In the genomic region with DNA sequence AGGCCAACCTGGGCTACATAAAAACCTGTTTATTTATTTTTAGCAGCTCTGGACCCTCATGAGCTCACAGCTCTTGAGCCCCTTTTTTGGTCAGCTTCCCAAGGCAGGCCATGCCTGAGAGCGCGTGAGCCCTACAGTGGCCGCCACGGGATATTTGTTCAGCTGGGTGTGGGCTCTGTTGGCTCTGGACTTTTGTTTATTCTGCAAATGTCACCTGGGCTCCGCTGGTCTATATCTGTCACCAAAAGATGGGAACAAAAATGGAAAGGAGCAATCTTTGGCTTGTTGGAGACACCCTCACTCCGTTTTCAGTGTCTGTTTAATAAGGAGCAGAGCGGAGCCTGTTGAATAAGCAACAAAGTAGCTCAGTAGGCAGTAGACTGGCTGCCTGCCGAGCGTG, we compare ENCODE assay signal across 13 mouse cellular contexts. TPM values are rescaled to one million over a fixed set of nuclear protein-coding genes. Genes with fewer than 3 reads are reported as not detected.
DNase-seq lines count a peak whose midpoint lies in the region; ATAC-seq and TF ChIP-seq lines count a peak whose summit lies in the region.
"Had no signal": no experiment of that assay in that cellular context is flagged by ENCODE, and none has a peak within 500 bp of the region (broad histone marks: within the 10 kb centered on the region; RNA-seq: fewer than 3 reads in every experiment).

No protein-coding gene starts in this region.

- H3K9me3 ChIP-seq in stomach, embryonic 15.5 days: no peaks in the 10 kb centered on the region
- H3K9me3 ChIP-seq in midbrain, embryonic 16.5 days (replicated peaks; ENCODE audit: control insufficient read depth, low read length, poor library complexity, severe bottlenecking): no peaks in the 10 kb centered on the region
- H3K9me3 ChIP-seq: embryonic facial prominence, embryonic 12.5 days had no signal

- no peak overlapping the region for H3K4me2 ChIP-seq in stomach, embryonic 15.5 days
- H3K4me2 ChIP-seq in midbrain, embryonic 16.5 days (ENCODE audit: low read length): no peak overlapping the region
- H3K4me2 ChIP-seq: embryonic facial prominence, embryonic 12.5 days had no signal

- DNase-seq in gastrocnemius, adult 2 months: no peak
- no peak for DNase-seq in gastrocnemius, postnatal 14 days
- DNase-seq in lung, adult 18-20 months: peak; percentile 64 to 71
- no peak for DNase-seq in lung, postnatal 25 days (ENCODE audit: low spot score)
- DNase-seq in liver, adult 2 months (ENCODE audit: extremely low read depth, low read depth, low spot score): peak; percentile 80
- no peak for DNase-seq in right cerebral cortex, postnatal 14 days
- DNase-seq: cerebellum, postnatal 14 days; thymus, adult 18-20 months had no signal

- no peak overlapping the region for H3K4me3 ChIP-seq in gastrocnemius, adult 2 months
- H3K4me3 ChIP-seq in liver, adult 2 months (ENCODE audit: insufficient read depth, low read depth, low read length): no peak overlapping the region
- H3K4me3 ChIP-seq in stomach, embryonic 15.5 days (replicated peaks): no peak overlapping the region
- no peak overlapping the region for H3K4me3 ChIP-seq in midbrain, embryonic 16.5 days (ENCODE audit: low read depth, low read length)
- H3K4me3 ChIP-seq: embryonic facial prominence, embryonic 12.5 days had no signal

- TF ChIP-seq CTCF in gastrocnemius, adult 2 months (IDR thresholded peaks at IDR 0.05): no peak
- TF ChIP-seq CTCF in liver, adult 2 months (IDR thresholded peaks at IDR 0.05; ENCODE audit: low read depth, low read length): no peak

- no peaks in the 10 kb centered on the region for H3K27me3 ChIP-seq in liver, adult 2 months (ENCODE audit: control insufficient read depth, insufficient read depth, low read length)
- H3K27me3 ChIP-seq in stomach, embryonic 15.5 days (replicated peaks): no peaks in the 10 kb centered on the region
- H3K27me3 ChIP-seq in midbrain, embryonic 16.5 days (ENCODE audit: control insufficient read depth, insufficient read depth, low read depth, low read length): no peaks in the 10 kb centered on the region
- H3K27me3 ChIP-seq: embryonic facial prominence, embryonic 12.5 days had no signal

- peak; percentile 68; the same call in 1 of the 2 replicates for ATAC-seq in stomach, embryonic 15.5 days (ENCODE audit: insufficient read depth, low FRiP score, low read depth)
- no peak for ATAC-seq in midbrain, embryonic 16.5 days
- ATAC-seq: forebrain, embryonic 16.5 days; hindbrain, postnatal 0 days had no signal

- peak overlapping the region; percentile 29 for H3K9ac ChIP-seq in liver, adult 2 months (ENCODE audit: low read depth, low read length)
- no peak overlapping the region for H3K9ac ChIP-seq in stomach, embryonic 15.5 days
- no peak overlapping the region for H3K9ac ChIP-seq in midbrain, embryonic 16.5 days (ENCODE audit: low read depth, low read length)
- H3K9ac ChIP-seq: embryonic facial prominence, embryonic 12.5 days had no signal

- H3K27ac ChIP-seq in gastrocnemius, adult 2 months: peak overlapping the region; percentile 50
- H3K27ac ChIP-seq in liver, adult 2 months (replicated peaks; ENCODE audit: insufficient read depth, low read depth, low read length): peak overlapping the region; percentile 97
- H3K27ac ChIP-seq in stomach, embryonic 15.5 days: peak overlapping the region; percentile 78
- no peak overlapping the region for H3K27ac ChIP-seq in midbrain, embryonic 16.5 days (ENCODE audit: low read length)
- H3K27ac ChIP-seq: embryonic facial prominence, embryonic 12.5 days had no signal

- H3K79me2 ChIP-seq in liver, adult 2 months (ENCODE audit: control insufficient read depth, insufficient read depth, low read length): peaks cover 4% of the 10 kb centered on the region; the same call in 1 of the 2 replicates

- intact Hi-C loops in gastrocnemius, adult 2 months (cut with DNase I): no loop called here
- intact Hi-C loops in gastrocnemius, postnatal 14 days (cut with DNase I; ENCODE audit: low total_unique reads): loop anchor here (10.0 kb wide), 1 partner anchor 206 kb away; no protein-coding TSS in a partner anchor

- H3K36me3 ChIP-seq in liver, adult 2 months (ENCODE audit: control insufficient read depth, insufficient read depth, low read length): no peaks in the 10 kb centered on the region
- H3K36me3 ChIP-seq in stomach, embryonic 15.5 days: no peaks in the 10 kb centered on the region
- no peaks in the 10 kb centered on the region for H3K36me3 ChIP-seq in midbrain, embryonic 16.5 days (ENCODE audit: control insufficient read depth, insufficient read depth, low read length)
- H3K36me3 ChIP-seq: embryonic facial prominence, embryonic 12.5 days had no signal

- no peak for TF ChIP-seq POLR2A in liver, adult 2 months (IDR thresholded peaks at IDR 0.05; ENCODE audit: extremely low read depth, insufficient read depth, low read length)

- 23% methylated on average over 9 of the region's 9 CpGs for WGBS in liver, adult 2 months
- 64% methylated on average over 9 of the region's 9 CpGs for WGBS in stomach, embryonic 15.5 days
- 82% methylated on average over 9 of the region's 9 CpGs for WGBS in midbrain, embryonic 16.5 days

- peaks cover 34% of the 10 kb centered on the region for H3K4me1 ChIP-seq in liver, adult 2 months (ENCODE audit: control insufficient read depth, insufficient read depth, low read length)
- H3K4me1 ChIP-seq in stomach, embryonic 15.5 days: 0 out of 2 replicates have a peak, but pooled peaks cover 3% of the 10 kb centered on the region
- H3K4me1 ChIP-seq in midbrain, embryonic 16.5 days (ENCODE audit: control insufficient read depth, insufficient read depth, low read length): no peaks in the 10 kb centered on the region
- H3K4me1 ChIP-seq: embryonic facial prominence, embryonic 12.5 days had no signal

RNA-seq across cellular contexts. Expression of a gene that starts 22.0 kb away (rescaled TPM):
- total RNA-seq in gastrocnemius, adult 2 months (2021): 10 to 100 TPM; 64.5 to 70.5 TPM
- 10 to 100 TPM; 42.7 to 47.5 TPM for total RNA-seq in gastrocnemius, postnatal 14 days (2021)
- total RNA-seq in liver, adult 2 months (2014; rRNA removed): 137 and 138 TPM in 2 replicates
- polyA plus RNA-seq in liver, adult 2 months (2012; rRNA removed): 147 and 241 TPM in 2 replicates
- polyA plus RNA-seq in stomach, embryonic 15.5 days (2015; fragmentation: Nextera tagmentation; extraction: Ambion mirVana): 289 and 305 TPM in 2 replicates
- polyA plus RNA-seq in midbrain, embryonic 16.5 days (2015; fragmentation: Nextera tagmentation; extraction: Ambion mirVana): 145 and 156 TPM in 2 replicates

RNA-seq across cellular contexts. Expression of a gene that starts 43.6 kb away (rescaled TPM):
- 10 to 100 TPM; 16.3 to 30.0 TPM for total RNA-seq in gastrocnemius, adult 2 months (2021)
- total RNA-seq in gastrocnemius, postnatal 14 days (2021): 10 to 100 TPM; 11.0 to 11.1 TPM
- total RNA-seq in liver, adult 2 months (2014; rRNA removed): 15.3 and 15.5 TPM in 2 replicates
- polyA plus RNA-seq in liver, adult 2 months (2012; rRNA removed): 5.2 and 5.4 TPM in 2 replicates
- 17.1 and 18.8 TPM in 2 replicates for polyA plus RNA-seq in stomach, embryonic 15.5 days (2015; fragmentation: Nextera tagmentation; extraction: Ambion mirVana)
- polyA plus RNA-seq in midbrain, embryonic 16.5 days (2015; fragmentation: Nextera tagmentation; extraction: Ambion mirVana): 9.9 and 10.6 TPM in 2 replicates

RNA-seq across cellular contexts. Expression of a gene that starts 53.8 kb away (rescaled TPM):
- 1 to 10 TPM; 5.7 to 6.9 TPM for total RNA-seq in gastrocnemius, adult 2 months (2021)
- 1 to 10 TPM; 6.5 to 9.3 TPM for total RNA-seq in gastrocnemius, postnatal 14 days (2021)
- total RNA-seq in liver, adult 2 months (2014; rRNA removed): 4.6 and 6.3 TPM in 2 replicates
- polyA plus RNA-seq in liver, adult 2 months (2012; rRNA removed): 4.2 and 4.5 TPM in 2 replicates
- polyA plus RNA-seq in stomach, embryonic 15.5 days (2015; fragmentation: Nextera tagmentation; extraction: Ambion mirVana): 12.9 and 13.4 TPM in 2 replicates
- polyA plus RNA-seq in midbrain, embryonic 16.5 days (2015; fragmentation: Nextera tagmentation; extraction: Ambion mirVana): 7.7 and 9.0 TPM in 2 replicates

Comparison
In these comparisons a context has a peak if more than half of its experiments do, and no peak if none do; other contexts are left out.
1. DNase-seq: peak in lung, adult 18-20 months (2 of 2) and liver, adult 2 months (single experiment); none in gastrocnemius, adult 2 months (single experiment), gastrocnemius, postnatal 14 days (single experiment), lung, postnatal 25 days (single experiment) and right cerebral cortex, postnatal 14 days (single experiment).